Mouse (Mus musculus): Measurements from ENCODE around the gene Mif4gd. TPM values are rescaled to one million over a fixed set of nuclear protein-coding genes. Genes with fewer than 3 reads are reported as not detected.

The Mif4gd gene
- total and polyA plus RNA-seq, 3 experiments, result 143 to 177 (median 174) TPM

GRCm38 (mm10) chr11:115636960-115637359 is 24.2 kb upstream of the Mif4gd start:
- H3K9ac ChIP-seq (ENCODE audit: insufficient read depth, low read depth), result no peak overlapping the region
- no peaks in the 10 kb centered on the region for H3K9me3 ChIP-seq (replicated peaks; ENCODE audit: low read length)
- DNase-seq (ENCODE audit: extremely low read depth), result no peak
- H3K4me2 ChIP-seq (ENCODE audit: insufficient read depth, low read depth, poor library complexity, severe bottlenecking), result no peak overlapping the region
- in situ Hi-C loops (cut with MboI; ENCODE audit: low pct_ligation_motif_present, low pct_unique_long_range_greater_than_20kb, low sequenced_read_pairs) (loop anchor here (25.0 kb wide), 1 partner anchor 775 kb away; the partner anchor contains the start of gene Rnf157), dilution Hi-C loops (cut with MboI; ENCODE audit: extremely low pct_ligation_motif_present, extremely low pct_unique_long_range_greater_than_20kb, low sequenced_read_pairs) (no loop called here)
- H3K36me3 ChIP-seq (replicated peaks in 1 of 2; ENCODE audit: control insufficient read depth in 1 of 2, insufficient read depth in 1 of 2, low read length in 1 of 2), result no peaks in the 10 kb centered on the region
- H3K27ac ChIP-seq (ENCODE audit: insufficient read depth, low read depth), result peak overlapping the region; percentile 7; the same call in 1 of the 2 replicates
- peaks cover 46 to 82% of the 10 kb centered on the region in 2 experiments for H3K4me1 ChIP-seq (ENCODE audit: control insufficient read depth in 1 of 2, insufficient read depth in 2 of 2)
- no peaks in the 10 kb centered on the region for H3K27me3 ChIP-seq (replicated peaks)
- TF ChIP-seq IRF4 (IDR thresholded peaks at IDR 0.05; ENCODE audit: low read depth, low read length) (no peak), NELFE (IDR thresholded peaks at IDR 0.05; ENCODE audit: low read depth, low read length) (no peak), RCOR1 (conservative IDR thresholded peaks at IDR 0.05; ENCODE audit: low read depth, low read length) (no peak), SMC3 (IDR thresholded peaks at IDR 0.05; ENCODE audit: low read depth, low read length) (no peak), CTCF (conservative IDR thresholded peaks at IDR 0.05 in 1 of 2, IDR thresholded peaks at IDR 0.05 in 1 of 2; ENCODE audit: low read depth in 2 of 2, low read length in 2 of 2) (no peak), E2F4 (IDR thresholded peaks at IDR 0.05; ENCODE audit: insufficient replicate concordance, low read depth, low read length) (no peak), KAT2A (IDR thresholded peaks at IDR 0.05; ENCODE audit: insufficient replicate concordance, low read length) (no peak), MXI1 (IDR thresholded peaks at IDR 0.05; ENCODE audit: low read depth, low read length) (no peak), ZNF384 (IDR thresholded peaks at IDR 0.05; ENCODE audit: low read depth, low read length) (no peak), JUND (conservative IDR thresholded peaks at IDR 0.05; ENCODE audit: low read depth, low read length) (no peak), ZMIZ1 (IDR thresholded peaks at IDR 0.05; ENCODE audit: low read depth, low read length) (no peak)
- H3K4me3 ChIP-seq (replicated peaks in 1 of 3; ENCODE audit: low read depth in 2 of 3, low read length in 2 of 3, poor library complexity in 1 of 3), result no peak overlapping the region
- no peaks in the 10 kb centered on the region for H3K79me2 ChIP-seq (replicated peaks; ENCODE audit: control insufficient read depth, extremely low read depth, insufficient read depth, poor library complexity, severe bottlenecking)

GRCm38 (mm10) chr11:115635484-115635883 is 22.7 kb upstream of the Mif4gd start:
- H3K4me1 ChIP-seq (ENCODE audit: control insufficient read depth in 1 of 2, insufficient read depth in 2 of 2), result peaks cover 46 to 81% of the 10 kb centered on the region in 2 experiments
- H3K4me3 ChIP-seq (replicated peaks in 1 of 3; ENCODE audit: low read depth in 2 of 3, low read length in 2 of 3, poor library complexity in 1 of 3), result no peak overlapping the region
- DNase-seq (ENCODE audit: extremely low read depth), result no peak
- no peaks in the 10 kb centered on the region for H3K79me2 ChIP-seq (replicated peaks; ENCODE audit: control insufficient read depth, extremely low read depth, insufficient read depth, poor library complexity, severe bottlenecking)
- H3K27me3 ChIP-seq (replicated peaks), result no peaks in the 10 kb centered on the region
- H3K9me3 ChIP-seq (replicated peaks; ENCODE audit: low read length), result no peaks in the 10 kb centered on the region
- H3K4me2 ChIP-seq (ENCODE audit: insufficient read depth, low read depth, poor library complexity, severe bottlenecking), result no peak overlapping the region
- dilution Hi-C loops (cut with MboI; ENCODE audit: extremely low pct_ligation_motif_present, extremely low pct_unique_long_range_greater_than_20kb, low sequenced_read_pairs), result no loop called here
- H3K36me3 ChIP-seq (replicated peaks in 1 of 2; ENCODE audit: control insufficient read depth in 1 of 2, insufficient read depth in 1 of 2, low read length in 1 of 2), result no peaks in the 10 kb centered on the region
- in situ Hi-C loops (cut with MboI; ENCODE audit: low pct_ligation_motif_present, low pct_unique_long_range_greater_than_20kb, low sequenced_read_pairs), result loop anchor here (25.0 kb wide), 1 partner anchor 777 kb away; the partner anchor contains the start of gene Rnf157
- no peak overlapping the region for H3K9ac ChIP-seq (ENCODE audit: insufficient read depth, low read depth)
- TF ChIP-seq MAFK (IDR thresholded peaks at IDR 0.05; ENCODE audit: insufficient replicate concordance, low read length) (no peak), ZNF384 (IDR thresholded peaks at IDR 0.05; ENCODE audit: low read depth, low read length) (no peak), MEF2A (IDR thresholded peaks at IDR 0.05; ENCODE audit: borderline replicate concordance, low read depth, low read length) (no peak)
- no peak overlapping the region for H3K27ac ChIP-seq (ENCODE audit: insufficient read depth, low read depth)

GRCm38 (mm10) chr11:115635041-115635440 is 22.3 kb upstream of the Mif4gd start:
- no peak overlapping the region for H3K4me3 ChIP-seq (replicated peaks in 1 of 3; ENCODE audit: low read depth in 2 of 3, low read length in 2 of 3, poor library complexity in 1 of 3)
- H3K4me2 ChIP-seq (ENCODE audit: insufficient read depth, low read depth, poor library complexity, severe bottlenecking), result no peak overlapping the region
- H3K36me3 ChIP-seq (replicated peaks in 1 of 2; ENCODE audit: control insufficient read depth in 1 of 2, insufficient read depth in 1 of 2, low read length in 1 of 2), result no peaks in the 10 kb centered on the region
- DNase-seq (ENCODE audit: extremely low read depth), result no peak
- dilution Hi-C loops (cut with MboI; ENCODE audit: extremely low pct_ligation_motif_present, extremely low pct_unique_long_range_greater_than_20kb, low sequenced_read_pairs), result no loop called here
- TF ChIP-seq RAD21 (IDR thresholded peaks at IDR 0.05; ENCODE audit: low read depth, low read length), result peak; percentile 1; the same call in 1 of the 2 replicates
- TF ChIP-seq MYC (IDR thresholded peaks at IDR 0.05; ENCODE audit: low read depth, low read length), result no peak
- no peak for TF ChIP-seq KAT2A (IDR thresholded peaks at IDR 0.05; ENCODE audit: insufficient replicate concordance, low read length)
- no peak for TF ChIP-seq MAZ (IDR thresholded peaks at IDR 0.05; ENCODE audit: low read depth, low read length)
- peak in 1 of 2 experiments; percentile 27; a peak in 1 of 4 replicates for TF ChIP-seq CTCF (conservative IDR thresholded peaks at IDR 0.05 in 1 of 2, IDR thresholded peaks at IDR 0.05 in 1 of 2; ENCODE audit: low read depth in 2 of 2, low read length in 2 of 2)
- H3K27ac ChIP-seq (ENCODE audit: insufficient read depth, low read depth), result peak overlapping the region; percentile 97
- no peaks in the 10 kb centered on the region for H3K79me2 ChIP-seq (replicated peaks; ENCODE audit: control insufficient read depth, extremely low read depth, insufficient read depth, poor library complexity, severe bottlenecking)
- no peaks in the 10 kb centered on the region for H3K27me3 ChIP-seq (replicated peaks)
- H3K4me1 ChIP-seq (ENCODE audit: control insufficient read depth in 1 of 2, insufficient read depth in 2 of 2), result peaks cover 45 to 80% of the 10 kb centered on the region in 2 experiments
- in situ Hi-C loops (cut with MboI; ENCODE audit: low pct_ligation_motif_present, low pct_unique_long_range_greater_than_20kb, low sequenced_read_pairs), result loop anchor here (25.0 kb wide), 1 partner anchor 777 kb away; the partner anchor contains the start of gene Rnf157
- H3K9me3 ChIP-seq (replicated peaks; ENCODE audit: low read length), result no peaks in the 10 kb centered on the region
- H3K9ac ChIP-seq (ENCODE audit: insufficient read depth, low read depth), result no peak overlapping the region

Data from CH12.LX (cell line).